In the genomic region with DNA sequence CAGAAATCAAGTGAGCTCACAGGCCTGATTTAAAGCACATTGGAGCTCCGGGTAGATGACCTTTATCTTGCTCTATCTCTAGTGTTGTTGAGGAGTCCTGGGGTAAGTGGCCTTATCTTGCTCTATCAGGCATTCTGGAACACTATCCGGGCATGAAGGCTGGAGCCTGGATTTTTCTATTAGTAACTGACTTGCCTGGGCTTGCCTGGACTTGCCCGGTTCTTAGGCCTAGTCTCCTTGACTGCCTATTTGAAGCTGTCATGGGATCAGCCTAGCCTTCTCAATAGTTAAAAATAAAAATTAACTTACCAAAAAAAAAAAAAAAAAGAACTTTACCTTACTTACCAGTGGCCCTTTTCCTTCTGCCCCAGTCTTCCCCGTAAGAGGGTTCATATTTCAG, we compare ENCODE assay signal across 22 mouse cellular contexts.
DNase-seq lines count a peak whose midpoint lies in the region; ATAC-seq and TF ChIP-seq lines count a peak whose summit lies in the region.
"Had no signal": no experiment of that assay in that cellular context is flagged by ENCODE, and none has a peak within 500 bp of the region (broad histone marks: within the 10 kb centered on the region; RNA-seq: fewer than 3 reads in every experiment).

No protein-coding gene starts in this region.

- no peaks in the 10 kb centered on the region for H3K4me1 ChIP-seq in forebrain, embryonic 11.5 days (replicated peaks; ENCODE audit: control insufficient read depth, insufficient read depth, low read length)
- H3K4me1 ChIP-seq in forebrain, postnatal 0 days (ENCODE audit: insufficient read depth), result no peaks in the 10 kb centered on the region
- no peaks in the 10 kb centered on the region for H3K4me1 ChIP-seq in kidney, adult 2 months (ENCODE audit: control insufficient read depth, insufficient read depth, low read length)
- H3K4me1 ChIP-seq in ES-Bruce4 (ENCODE audit: control insufficient read depth, insufficient read depth, low read length), result no peaks in the 10 kb centered on the region
- no peaks in the 10 kb centered on the region for H3K4me1 ChIP-seq in hindbrain, embryonic 12.5 days
- H3K4me1 ChIP-seq: embryonic facial prominence, embryonic 13.5 days; forebrain, embryonic 13.5 days; hindbrain, embryonic 13.5 days had no signal

- no peak overlapping the region for H3K4me3 ChIP-seq in forebrain, embryonic 11.5 days (ENCODE audit: low read depth, low read length)
- no peak overlapping the region for H3K4me3 ChIP-seq in forebrain, postnatal 0 days (ENCODE audit: low read depth, low read length)
- no peak overlapping the region for H3K4me3 ChIP-seq in kidney, adult 2 months (ENCODE audit: insufficient read depth, low read depth, low read length)
- no peak overlapping the region for H3K4me3 ChIP-seq in ES-Bruce4 (ENCODE audit: low read depth, low read length)
- H3K4me3 ChIP-seq in hindbrain, embryonic 12.5 days, result no peak overlapping the region
- H3K4me3 ChIP-seq: embryonic facial prominence, embryonic 13.5 days; forebrain, embryonic 13.5 days; gastrocnemius, adult 2 months; heart, embryonic 13.5 days; hindbrain, embryonic 13.5 days had no signal

- H3K36me3 ChIP-seq in forebrain, embryonic 11.5 days (ENCODE audit: control insufficient read depth, insufficient read depth, low read length), result no peaks in the 10 kb centered on the region
- H3K36me3 ChIP-seq in forebrain, postnatal 0 days (ENCODE audit: insufficient read depth), result no peaks in the 10 kb centered on the region
- H3K36me3 ChIP-seq in kidney, adult 2 months (ENCODE audit: control insufficient read depth, insufficient read depth, low read length), result no peaks in the 10 kb centered on the region
- H3K36me3 ChIP-seq in ES-Bruce4 (ENCODE audit: control insufficient read depth, insufficient read depth, low read length, poor library complexity, severe bottlenecking), result no peaks in the 10 kb centered on the region
- H3K36me3 ChIP-seq in hindbrain, embryonic 12.5 days, result no peaks in the 10 kb centered on the region
- H3K36me3 ChIP-seq: embryonic facial prominence, embryonic 13.5 days; heart, embryonic 13.5 days; hindbrain, embryonic 13.5 days had no signal

- WGBS in forebrain, embryonic 11.5 days, result 78% methylated on average over 4 of the region's 4 CpGs
- WGBS in forebrain, postnatal 0 days, result 79% methylated on average over 4 of the region's 4 CpGs
- 64% methylated on average over 4 of the region's 4 CpGs for WGBS in kidney, adult 2 months
- 71% methylated on average over 4 of the region's 4 CpGs for WGBS in hindbrain, embryonic 12.5 days

- no peak overlapping the region for H3K4me2 ChIP-seq in forebrain, embryonic 11.5 days (ENCODE audit: low read depth, low read length, severe bottlenecking)
- H3K4me2 ChIP-seq in forebrain, postnatal 0 days (ENCODE audit: low read depth), result no peak overlapping the region
- no peak overlapping the region for H3K4me2 ChIP-seq in hindbrain, embryonic 12.5 days (replicated peaks)
- H3K4me2 ChIP-seq: embryonic facial prominence, embryonic 13.5 days; forebrain, embryonic 13.5 days; heart, embryonic 13.5 days; hindbrain, embryonic 13.5 days had no signal

- H3K9ac ChIP-seq in forebrain, embryonic 11.5 days (ENCODE audit: low read length), result no peak overlapping the region
- H3K9ac ChIP-seq in forebrain, postnatal 0 days, result no peak overlapping the region
- no peak overlapping the region for H3K9ac ChIP-seq in ES-Bruce4 (ENCODE audit: low read depth, poor library complexity, severe bottlenecking)
- H3K9ac ChIP-seq in hindbrain, embryonic 12.5 days, result no peak overlapping the region
- H3K9ac ChIP-seq: embryonic facial prominence, embryonic 13.5 days; forebrain, embryonic 13.5 days; heart, embryonic 13.5 days; hindbrain, embryonic 13.5 days had no signal

- no peak overlapping the region for H3K27ac ChIP-seq in forebrain, embryonic 11.5 days (ENCODE audit: low read depth, low read length)
- no peak overlapping the region for H3K27ac ChIP-seq in forebrain, postnatal 0 days (ENCODE audit: low read depth, low read length)
- peak overlapping the region; percentile 46; the same call in 1 of the 2 replicates for H3K27ac ChIP-seq in kidney, adult 2 months (ENCODE audit: insufficient read depth, low read depth, low read length)
- peak overlapping the region; percentile 86 for H3K27ac ChIP-seq in ES-Bruce4 (ENCODE audit: insufficient read depth, low read length)
- H3K27ac ChIP-seq in hindbrain, embryonic 12.5 days, result no peak overlapping the region
- H3K27ac ChIP-seq: embryonic facial prominence, embryonic 13.5 days; forebrain, embryonic 13.5 days; gastrocnemius, adult 2 months; heart, embryonic 13.5 days; hindbrain, embryonic 13.5 days; hindbrain, postnatal 0 days had no signal

- DNase-seq in forebrain, embryonic 11.5 days (ENCODE audit: low spot score), result peak; percentile 41
- no peak for DNase-seq in forebrain, postnatal 0 days
- DNase-seq in kidney, adult 2 months, result peak; percentile 5
- DNase-seq in kidney, adult 9 months, result no peak
- DNase-seq in ZHBTc4 (ENCODE audit: low read depth, low spot score), result peak; percentile 27
- no peak for DNase-seq in spleen, postnatal 10 days (ENCODE audit: low spot score in 2 of 2)
- DNase-seq: adrenal gland, adult 8-10 months; cerebellum, adult 11 months; cerebellum, adult 8-10 months; cerebellum, postnatal 14 days; embryo, embryonic 11 days; gastrocnemius, adult 2 months; gastrocnemius, postnatal 25 days; heart, postnatal 4 days had no signal

- H3K27me3 ChIP-seq in forebrain, embryonic 11.5 days (ENCODE audit: control insufficient read depth, insufficient read depth, low read length), result no peaks in the 10 kb centered on the region
- no peaks in the 10 kb centered on the region for H3K27me3 ChIP-seq in forebrain, postnatal 0 days (ENCODE audit: insufficient read depth, low read length)
- no peaks in the 10 kb centered on the region for H3K27me3 ChIP-seq in kidney, adult 2 months (replicated peaks; ENCODE audit: control insufficient read depth, insufficient read depth, low read length)
- no peaks in the 10 kb centered on the region for H3K27me3 ChIP-seq in ES-Bruce4 (ENCODE audit: control insufficient read depth, insufficient read depth, low read length, poor library complexity, severe bottlenecking)
- H3K27me3 ChIP-seq in hindbrain, embryonic 12.5 days, result no peaks in the 10 kb centered on the region
- H3K27me3 ChIP-seq: embryonic facial prominence, embryonic 13.5 days; forebrain, embryonic 13.5 days; heart, embryonic 13.5 days; hindbrain, embryonic 13.5 days had no signal

- no peaks in the 10 kb centered on the region for H3K9me3 ChIP-seq in forebrain, embryonic 11.5 days (ENCODE audit: control insufficient read depth, low read length)
- no peaks in the 10 kb centered on the region for H3K9me3 ChIP-seq in forebrain, postnatal 0 days (ENCODE audit: low read length)
- no peaks in the 10 kb centered on the region for H3K9me3 ChIP-seq in ES-Bruce4 (replicated peaks; ENCODE audit: control insufficient read depth, insufficient read depth, low read length, poor library complexity, severe bottlenecking)
- no peaks in the 10 kb centered on the region for H3K9me3 ChIP-seq in hindbrain, embryonic 12.5 days (replicated peaks)
- H3K9me3 ChIP-seq: embryonic facial prominence, embryonic 13.5 days; forebrain, embryonic 13.5 days; heart, embryonic 13.5 days; hindbrain, embryonic 13.5 days had no signal

- no peak for TF ChIP-seq EP300 in ES-Bruce4 (IDR thresholded peaks at IDR 0.05; ENCODE audit: insufficient read depth, low read depth, low read length)

- no peak for TF ChIP-seq POLR2A in kidney, adult 2 months (IDR thresholded peaks at IDR 0.05; ENCODE audit: low read depth, low read length)
- TF ChIP-seq POLR2A in ES-Bruce4 (IDR thresholded peaks at IDR 0.05; ENCODE audit: insufficient read depth, low read length), result no peak

- no peak for TF ChIP-seq CTCF in forebrain, postnatal 0 days (IDR thresholded peaks at IDR 0.05; ENCODE audit: low read depth)
- TF ChIP-seq CTCF in kidney, adult 2 months (conservative IDR thresholded peaks at IDR 0.05; ENCODE audit: insufficient read depth, insufficient read length, low read depth, low read length), result no peak
- TF ChIP-seq CTCF in ES-Bruce4 (IDR thresholded peaks at IDR 0.05; ENCODE audit: low read depth, low read length), result no peak

- ATAC-seq in forebrain, embryonic 11.5 days (replicated peaks; ENCODE audit: low FRiP score), result no peak
- no peak for ATAC-seq in forebrain, postnatal 0 days
- ATAC-seq in hindbrain, embryonic 12.5 days (ENCODE audit: low FRiP score), result no peak
- ATAC-seq: forebrain, embryonic 13.5 days; hindbrain, postnatal 0 days; intestine, embryonic 16.5 days had no signal

Comparison
In these comparisons a context has a peak if more than half of its experiments do, and no peak if none do; other contexts are left out.
1. DNase-seq: peak in forebrain, embryonic 11.5 days (single experiment), kidney, adult 2 months (single experiment) and ZHBTc4 (single experiment); none in forebrain, postnatal 0 days (single experiment), kidney, adult 9 months (single experiment) and spleen, postnatal 10 days (0 of 2).
2. H3K27ac ChIP-seq: peak in kidney, adult 2 months (single experiment) and ES-Bruce4 (single experiment); none in forebrain, embryonic 11.5 days (single experiment), forebrain, postnatal 0 days (single experiment) and hindbrain, embryonic 12.5 days (single experiment).